Mouse (Mus musculus): Measurements from ENCODE around the gene Sipa1l2.

GRCm38 (mm10) chr8:125568421-125568850 is 1.2 kb downstream of the Sipa1l2 start:
- TF ChIP-seq POLR2A (IDR thresholded peaks at IDR 0.05; ENCODE audit: control insufficient read depth, low read depth, low read length) (no peak), CTCF (IDR thresholded peaks at IDR 0.05; ENCODE audit: control insufficient read depth, insufficient read depth, insufficient replicate concordance, low read depth, low read length) (no peak)
